Mouse (Mus musculus) neural tube, embryonic 12.5 days (tissue): ENCODE results near the gene Zcchc4. TPM values are rescaled to one million over a fixed set of nuclear protein-coding genes. Genes with fewer than 3 reads are reported as not detected.

Experiments
- ATAC-seq: fragments of 200-750 bp; cut with Nextera tagmentation; 2 replicates; pipeline ENCODE4 v1.8.0; 2017; ENCODE audit warnings: low read depth, mild to moderate bottlenecking, moderate TSS enrichment, moderate library complexity; ENCODE audit not compliant: low FRiP score
- H3K27ac ChIP-seq: fragments of 300-500 bp; sonication (generic); 2 replicates; pipeline ENCODE4 v1.5.1; 2016
- H3K27me3 ChIP-seq: fragments of 300-500 bp; sonication (generic); replicated peaks from 2 replicates; pipeline ENCODE4 v1.6.1; 2016; ENCODE audit warnings: mild to moderate bottlenecking
- H3K36me3 ChIP-seq: fragments of 300-500 bp; sonication (generic); 2 replicates; pipeline ENCODE4 v1.6.1; 2016; ENCODE audit warnings: mild to moderate bottlenecking
- H3K4me1 ChIP-seq: fragments of 300-500 bp; sonication (generic); 2 replicates; pipeline ENCODE4 v1.6.1; 2016
- H3K4me2 ChIP-seq: fragments of 300-500 bp; sonication (generic); replicated peaks from 2 replicates; pipeline ENCODE4 v1.6.1; 2016; ENCODE audit warnings: mild to moderate bottlenecking
- H3K4me3 ChIP-seq: fragments of 300-500 bp; sonication (generic); 2 replicates; pipeline ENCODE4 v1.5.1; 2016
- H3K9ac ChIP-seq: fragments of 300-500 bp; sonication (generic); 2 replicates; pipeline ENCODE4 v1.6.1; 2016; ENCODE audit warnings: mild to moderate bottlenecking
- H3K9me3 ChIP-seq: fragments of 300-500 bp; sonication (generic); 2 replicates; pipeline ENCODE4 v1.6.1; 2016; ENCODE audit warnings: mild to moderate bottlenecking
- WGBS: fragments of 180-500 bp; shearing (Covaris S2); methylation state at CpG from one replicate; pipeline ENCODE4 v1.1.7; 2016; 5-methylcytosine and 5-hydroxymethylcytosine counted together
- polyA plus RNA-seq: library from polyadenylated mRNA; unstranded; fragments of >200 nt; fragmentation: Nextera tagmentation; extraction: Ambion mirVana; gene quantifications from 2 replicates; pipeline ENCODE4 v1.2.1, GENCODE M21; 2016

Zcchc4 gene
- polyA plus RNA-seq, 1 experiment from 2014 or later, result 16.2 TPM

GRCm38 (mm10) chr5:52844319-52844718, 69.1 kb downstream of the Zcchc4 start:
- no peak for ATAC-seq
- Histone ChIP-seq H3K9ac (no peak overlapping the region), H3K4me1 (no peaks in the 10 kb centered on the region), H3K36me3 (peaks cover 66% of the 10 kb centered on the region), H3K4me2 (no peak overlapping the region), H3K4me3 (no peak overlapping the region), H3K9me3 (no peaks in the 10 kb centered on the region), H3K27ac (no peak overlapping the region), H3K27me3 (no peaks in the 10 kb centered on the region)
- 95% methylated on average over 7 of the region's 7 CpGs for WGBS

DNA sequence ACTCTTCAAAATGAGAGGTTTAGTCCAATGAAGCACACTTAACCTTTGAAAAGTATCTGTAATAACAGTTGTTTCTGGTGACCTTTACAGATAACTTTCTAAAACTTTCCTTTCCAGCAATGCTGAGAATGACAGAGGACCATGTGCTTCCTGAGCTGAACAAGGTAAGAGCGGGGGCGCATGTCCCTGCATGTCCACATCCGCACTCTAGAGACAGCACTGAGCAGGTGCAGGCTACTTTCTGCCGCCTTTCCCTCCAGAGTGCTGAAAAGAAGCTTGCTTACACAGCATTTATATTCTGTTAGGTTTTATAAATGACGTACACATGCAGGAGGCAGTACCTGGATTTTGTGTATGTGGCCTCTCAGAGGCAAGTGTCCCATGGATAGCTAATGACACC, 80.5 kb downstream of the Zcchc4 start:
- Histone ChIP-seq H3K4me2 (no peak overlapping the region), H3K27ac (no peak overlapping the region), H3K36me3 (peaks cover 69% of the 10 kb centered on the region), H3K4me1 (no peaks in the 10 kb centered on the region), H3K4me3 (no peak overlapping the region), H3K9me3 (no peaks in the 10 kb centered on the region), H3K27me3 (no peaks in the 10 kb centered on the region), H3K9ac (no peak overlapping the region)
- ATAC-seq, result no peak
- WGBS, result 90% methylated on average over 5 of the region's 5 CpGs

DNA sequence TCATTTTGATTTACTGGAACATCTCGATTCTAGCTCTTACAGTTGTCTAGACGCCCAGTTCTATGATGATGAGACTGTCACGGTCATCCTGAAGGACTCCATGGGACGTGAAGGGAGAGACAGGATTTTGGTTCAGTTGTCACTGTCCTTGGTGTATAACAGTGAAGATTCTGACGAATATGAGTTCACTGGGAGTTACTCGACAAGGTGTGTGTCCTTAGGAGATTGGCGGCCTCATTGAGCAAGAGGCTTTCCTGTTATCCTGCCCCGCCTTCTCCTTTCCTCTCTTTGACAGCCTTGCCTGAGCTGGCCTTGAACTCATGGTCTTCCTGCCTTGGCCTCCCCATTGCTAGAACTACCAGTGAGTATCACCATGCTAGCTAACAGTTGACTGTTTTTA, 89.2 kb downstream of the Zcchc4 start:
- Histone ChIP-seq H3K36me3 (peaks cover 76% of the 10 kb centered on the region), H3K4me2 (no peak overlapping the region), H3K4me3 (no peak overlapping the region), H3K27me3 (no peaks in the 10 kb centered on the region), H3K27ac (no peak overlapping the region), H3K9ac (no peak overlapping the region), H3K4me1 (no peaks in the 10 kb centered on the region), H3K9me3 (no peaks in the 10 kb centered on the region)
- no peak for ATAC-seq
- 91% methylated on average over 8 of the region's 8 CpGs for WGBS

DNA sequence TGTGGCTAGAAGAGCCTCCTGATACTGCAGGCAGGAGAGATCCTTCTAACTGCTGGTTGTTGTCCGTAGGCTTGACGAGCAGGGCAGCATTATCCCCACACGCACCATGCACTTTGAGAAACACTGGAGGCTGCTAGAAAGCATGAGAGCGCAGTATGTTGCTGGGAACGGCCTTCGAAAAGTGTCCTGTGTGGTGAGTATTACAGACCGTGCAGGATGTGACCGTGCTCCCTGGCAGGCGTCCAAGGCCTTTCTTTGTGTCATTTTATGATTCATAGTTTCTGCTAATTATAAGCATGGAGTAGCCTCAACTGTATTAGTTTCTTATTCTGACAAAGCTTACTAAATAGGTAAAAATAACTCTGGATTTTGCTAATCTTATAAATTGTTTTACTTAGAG, 90.6 kb downstream of the Zcchc4 start:
- 83% methylated on average over 9 of the region's 9 CpGs for WGBS
- H3K36me3 ChIP-seq, result peaks cover 63% of the 10 kb centered on the region
- no peak overlapping the region for H3K9ac ChIP-seq
- no peak overlapping the region for H3K27ac ChIP-seq
- H3K27me3 ChIP-seq, result no peaks in the 10 kb centered on the region
- H3K4me1 ChIP-seq, result no peaks in the 10 kb centered on the region
- H3K9me3 ChIP-seq, result no peaks in the 10 kb centered on the region
- H3K4me2 ChIP-seq, result no peak overlapping the region
- H3K4me3 ChIP-seq, result no peak overlapping the region
- no peak for ATAC-seq

- no peaks in the 10 kb centered on the region for H3K27me3 ChIP-seq
- no peak overlapping the region for H3K4me3 ChIP-seq
- H3K4me1 ChIP-seq, result no peaks in the 10 kb centered on the region
- H3K27ac ChIP-seq, result no peak overlapping the region
- 85% methylated on average over 18 of the region's 18 CpGs for WGBS
- no peaks in the 10 kb centered on the region for H3K9me3 ChIP-seq
- no peak for ATAC-seq
- peaks cover 56% of the 10 kb centered on the region for H3K36me3 ChIP-seq
- H3K9ac ChIP-seq, result no peak overlapping the region
- H3K4me2 ChIP-seq, result no peak overlapping the region
Measured at GRCm38 (mm10) chr5:52866361-52867155, 91.3 kb downstream of the Zcchc4 start.

GRCm38 (mm10) chr5:52868918-52869703, 93.9 kb downstream of the Zcchc4 start:
- Histone ChIP-seq H3K27me3 (no peaks in the 10 kb centered on the region), H3K9me3 (no peaks in the 10 kb centered on the region), H3K4me3 (no peak overlapping the region), H3K36me3 (peaks cover 35% of the 10 kb centered on the region), H3K9ac (no peak overlapping the region), H3K4me2 (no peak overlapping the region), H3K4me1 (no peaks in the 10 kb centered on the region), H3K27ac (no peak overlapping the region)
- peak; percentile 54 for ATAC-seq
- WGBS, result 69% methylated on average over 12 of the region's 12 CpGs

DNA sequence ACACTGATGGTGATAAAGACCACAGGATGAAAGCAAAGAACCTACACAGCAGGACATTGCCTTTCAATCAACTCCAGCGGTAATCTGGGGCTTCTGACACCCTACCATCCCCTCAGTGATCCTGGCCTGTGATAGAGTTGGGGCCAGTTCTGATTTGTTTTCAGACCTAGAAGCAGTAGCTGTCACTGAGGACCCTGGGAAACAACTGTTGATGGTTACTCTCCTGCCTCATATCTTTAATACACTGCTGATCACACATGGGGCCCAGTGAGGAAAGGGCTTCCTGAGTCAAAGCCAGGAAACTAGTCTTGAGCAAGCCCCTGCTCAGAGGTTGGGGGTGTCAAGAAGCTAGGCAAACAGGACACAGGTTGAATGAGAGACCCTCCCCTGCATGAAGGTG, 96.3 kb downstream of the Zcchc4 start:
- no peak overlapping the region for H3K9ac ChIP-seq
- no peaks in the 10 kb centered on the region for H3K9me3 ChIP-seq
- no peaks in the 10 kb centered on the region for H3K27me3 ChIP-seq
- H3K4me2 ChIP-seq, result no peak overlapping the region
- no peaks in the 10 kb centered on the region for H3K4me1 ChIP-seq
- no peak overlapping the region for H3K27ac ChIP-seq
- H3K4me3 ChIP-seq, result no peak overlapping the region
- no peak for ATAC-seq
- 11% methylated on average over 1 of the region's 1 CpGs for WGBS
- peaks cover 15% of the 10 kb centered on the region for H3K36me3 ChIP-seq

DNA sequence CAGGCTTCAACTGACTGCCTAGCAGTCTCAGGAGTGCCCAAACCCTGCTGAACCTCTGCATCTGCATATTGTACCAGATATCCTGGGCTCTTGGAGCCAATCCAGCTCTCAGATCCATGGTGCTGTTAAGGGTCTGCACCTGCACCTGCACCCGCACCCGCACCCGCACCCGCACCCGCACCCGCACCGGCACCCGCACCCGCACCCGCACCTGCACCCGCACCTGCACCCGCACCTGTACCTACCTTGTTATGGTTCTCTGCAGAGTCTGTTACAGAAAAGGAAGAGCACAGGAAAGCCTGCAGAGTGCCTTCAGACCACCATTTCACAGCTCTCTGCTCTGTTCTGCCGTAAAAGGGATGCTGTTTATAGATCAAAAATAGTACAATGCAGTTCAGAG, 96.8 kb downstream of the Zcchc4 start:
- H3K4me1 ChIP-seq, result no peaks in the 10 kb centered on the region
- peaks cover 10% of the 10 kb centered on the region for H3K36me3 ChIP-seq
- no peak overlapping the region for H3K9ac ChIP-seq
- no peaks in the 10 kb centered on the region for H3K9me3 ChIP-seq
- WGBS, result 97% methylated on average over 13 of the region's 13 CpGs
- no peak overlapping the region for H3K4me3 ChIP-seq
- H3K27me3 ChIP-seq, result no peaks in the 10 kb centered on the region
- no peak overlapping the region for H3K4me2 ChIP-seq
- no peak overlapping the region for H3K27ac ChIP-seq
- no peak for ATAC-seq

Other genes with a start within 250 kb of the Zcchc4 start
- 1.8 TPM in 2 replicates for gene Lgi2, start 208.9 kb upstream of the Zcchc4 start, polyA plus RNA-seq
- gene Sepsecs, start 105.7 kb upstream of the Zcchc4 start, polyA plus RNA-seq, result 8.4 and 8.8 TPM in 2 replicates
- gene Pi4k2b, start 33.8 kb upstream of the Zcchc4 start, polyA plus RNA-seq, result 16.7 and 17.7 TPM in 2 replicates
- 121 and 122 TPM in 2 replicates for gene Anapc4, start 58.6 kb downstream of the Zcchc4 start, polyA plus RNA-seq